Mouse (Mus musculus) embryonic fibroblast, embryonic 13.5 days (primary cell): ENCODE measurements around the gene Chsy1. TPM values are rescaled to one million over a fixed set of nuclear protein-coding genes. Genes with fewer than 3 reads are reported as not detected.
"Not testable (repeated sequence)": the region's sequence is repeated elsewhere in the genome, so short reads cannot be mapped to it uniquely, and the experiment has no call there.

Experiments used
- H3K27ac ChIP-seq: 2 replicates; pipeline ENCODE4 v1.5.1; 2012; ENCODE audit warnings: low read length, control low read depth, inconsistent platforms; ENCODE audit not compliant: insufficient read depth
- H3K4me1 ChIP-seq: 2 replicates; pipeline ENCODE4 v1.6.1; 2011; ENCODE audit warnings: low read length; ENCODE audit not compliant: control insufficient read depth, insufficient read depth
- H3K4me3 ChIP-seq: 2 replicates; pipeline ENCODE4 v1.5.1; 2011; ENCODE audit warnings: mild to moderate bottlenecking, control low read depth, low read length; ENCODE audit not compliant: insufficient read depth
- CTCF ChIP-seq: IDR thresholded peaks from 2 replicates; pipeline ENCODE4 v1.5.1; 2011; ENCODE audit warnings: mild to moderate bottlenecking, control low read depth, low read length, moderate library complexity, borderline replicate concordance; ENCODE audit not compliant: insufficient read depth
- POLR2A ChIP-seq: IDR thresholded peaks from 2 replicates; pipeline ENCODE4 v1.6.1; 2011; ENCODE audit warnings: low read depth, mild to moderate bottlenecking, control low read depth, low read length, moderate library complexity
- polyA plus RNA-seq: library from polyadenylated mRNA; stranded (reverse); fragments of >200 nt; gene quantifications from 2 replicates; pipeline ENCODE4 v1.2.4, GENCODE M21; 2011; ENCODE audit warnings: low read depth; ENCODE audit not compliant: missing spikeins, insufficient read length

Gene Chsy1
- polyA plus RNA-seq, 1 experiment, result 63.2 TPM

DNA sequence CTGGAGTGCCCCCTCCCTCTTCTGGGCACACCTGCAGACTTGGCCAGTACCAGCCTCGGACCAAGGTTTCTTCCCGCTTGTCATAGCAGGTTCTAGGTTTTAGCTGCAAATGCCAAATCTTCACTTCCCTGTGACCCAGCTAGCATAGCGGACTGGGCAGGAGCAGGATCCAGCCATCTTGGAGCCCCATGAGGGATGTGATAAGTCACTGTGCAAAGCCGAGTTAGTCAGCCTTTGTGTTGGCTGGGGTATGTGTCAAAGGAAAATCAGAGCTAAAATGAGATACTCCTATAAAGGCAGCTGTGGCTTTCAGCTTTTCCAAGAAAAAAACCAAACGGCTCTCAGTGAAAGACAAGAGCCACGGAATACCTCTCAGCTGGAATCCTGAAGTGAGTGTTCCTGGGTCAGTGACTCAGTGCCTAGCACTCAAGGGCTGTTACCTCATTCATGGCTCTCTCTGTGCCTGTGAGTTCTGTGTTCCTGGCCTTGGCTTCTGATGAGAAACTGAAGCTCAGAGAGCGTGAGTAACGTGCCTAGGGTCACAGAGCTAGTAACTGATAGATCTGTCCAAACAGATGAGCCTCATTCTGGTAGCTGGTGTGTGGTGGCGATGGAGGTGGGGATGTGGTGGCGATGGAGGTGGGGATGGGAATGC is 71.5 kb downstream of the Chsy1 start:
- peak overlapping the region; percentile 60 for H3K27ac ChIP-seq
- H3K4me3 ChIP-seq, result no peak overlapping the region
- TF ChIP-seq CTCF (no peak), POLR2A (no peak)
- peaks cover 7% of the 10 kb centered on the region; the same call in 1 of the 2 replicates for H3K4me1 ChIP-seq

DNA sequence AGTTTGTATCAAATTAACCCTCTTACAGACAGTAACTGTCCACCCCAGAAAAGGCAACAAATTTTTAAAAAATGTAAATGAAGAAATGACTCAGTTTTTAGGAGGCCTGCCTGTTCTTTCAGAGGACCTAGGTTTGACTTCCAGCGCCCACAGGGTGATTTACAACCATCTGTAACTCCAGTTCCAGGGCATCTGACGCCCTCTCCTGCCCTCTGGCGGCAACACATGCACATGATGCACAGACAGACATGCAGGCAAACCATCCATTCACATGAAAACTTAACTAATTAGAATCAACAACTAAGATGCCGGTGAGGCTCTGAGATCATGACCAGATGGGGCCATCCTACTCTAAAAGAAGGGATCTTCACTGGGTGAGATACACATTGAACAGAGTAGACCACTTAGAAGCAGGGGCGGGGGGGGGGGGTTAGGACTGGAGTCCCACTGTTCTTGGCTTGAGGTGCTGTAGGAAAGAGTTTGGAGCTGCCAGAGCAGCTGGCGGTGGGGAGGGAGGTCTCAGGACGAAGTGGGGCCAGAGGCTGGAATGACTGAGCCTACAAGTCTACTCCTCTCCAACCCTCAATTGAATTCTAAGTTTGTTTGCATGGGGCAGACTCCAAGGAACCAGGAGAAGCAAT is 72.9 kb downstream of the Chsy1 start:
- Histone ChIP-seq H3K4me3 (no peak overlapping the region), H3K27ac (no peak overlapping the region), H3K4me1 (peaks cover 7% of the 10 kb centered on the region; the same call in 1 of the 2 replicates)
- TF ChIP-seq POLR2A (no peak), CTCF (peak; percentile 27; the same call in 1 of the 2 replicates)

DNA sequence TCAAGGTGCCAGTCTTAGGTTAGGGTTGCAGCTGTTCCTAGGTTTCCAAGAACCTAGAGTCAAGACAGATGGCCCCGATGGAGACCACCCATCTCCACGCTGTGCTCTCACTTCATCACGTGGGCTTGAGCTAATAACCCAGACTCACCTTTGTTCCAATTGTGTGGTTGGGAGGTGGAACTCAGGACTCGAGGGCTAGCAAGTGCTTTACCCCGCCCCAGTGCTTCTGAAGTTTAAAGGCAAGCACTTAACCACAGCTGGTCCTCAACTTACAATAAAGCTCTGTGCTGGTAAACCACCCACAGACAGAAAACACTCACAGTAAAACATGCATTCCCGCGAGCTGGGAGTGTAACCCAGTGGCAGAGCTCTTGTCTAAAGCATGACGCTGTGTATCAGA is 74.1 kb downstream of the Chsy1 start:
- no peak for TF ChIP-seq POLR2A
- no peak for TF ChIP-seq CTCF
- Histone ChIP-seq H3K27ac (no peak overlapping the region), H3K4me1 (0 out of 2 replicates have a peak, but pooled peaks cover 3% of the 10 kb centered on the region), H3K4me3 (no peak overlapping the region)

DNA sequence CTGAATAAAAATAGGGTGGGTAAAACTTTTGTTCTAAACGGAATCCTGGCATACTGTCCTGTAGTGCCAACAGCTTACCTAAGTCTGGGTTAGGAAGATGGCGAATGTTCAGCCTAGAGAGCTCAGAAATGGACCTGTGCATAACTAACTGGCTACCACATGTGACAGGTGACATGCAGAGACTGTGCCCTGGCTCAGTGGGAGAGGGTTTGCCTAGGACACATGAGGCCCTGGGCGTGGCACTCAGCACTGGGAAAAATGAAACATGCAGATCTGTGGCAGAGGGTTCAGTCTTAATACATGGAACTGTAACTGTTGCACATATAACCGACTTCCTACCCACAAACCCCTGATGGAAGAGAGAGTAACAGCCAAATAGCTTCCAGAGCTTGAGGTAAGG is 74.7 kb downstream of the Chsy1 start:
- TF ChIP-seq CTCF, result no peak
- TF ChIP-seq POLR2A, result no peak
- Histone ChIP-seq H3K27ac (no peak overlapping the region), H3K4me3 (no peak overlapping the region), H3K4me1 (0 out of 2 replicates have a peak, but pooled peaks cover 3% of the 10 kb centered on the region)

DNA sequence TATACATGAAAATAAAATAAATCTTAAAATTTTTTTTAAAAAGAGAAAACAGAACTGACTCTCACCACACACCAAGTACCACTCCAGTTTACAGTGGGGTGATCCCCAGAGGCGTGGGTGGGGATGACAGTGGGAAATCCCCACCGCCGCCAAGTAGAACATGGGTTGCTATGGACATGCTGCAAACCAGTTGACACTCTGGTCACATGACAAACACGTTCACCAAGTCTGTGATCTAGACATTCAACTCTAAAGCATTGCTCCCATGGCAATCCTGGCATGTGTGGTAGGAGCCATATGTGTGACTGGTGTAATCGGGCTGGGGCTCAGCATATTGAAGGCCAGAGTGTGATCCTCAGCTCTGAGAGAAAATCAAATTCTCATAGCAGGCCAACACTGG is 76.1 kb downstream of the Chsy1 start:
- H3K4me1 ChIP-seq, result 0 out of 2 replicates have a peak, but pooled peaks cover 3% of the 10 kb centered on the region
- no peak overlapping the region for H3K4me3 ChIP-seq
- TF ChIP-seq CTCF (no peak), POLR2A (no peak)
- H3K27ac ChIP-seq, result no peak overlapping the region

DNA sequence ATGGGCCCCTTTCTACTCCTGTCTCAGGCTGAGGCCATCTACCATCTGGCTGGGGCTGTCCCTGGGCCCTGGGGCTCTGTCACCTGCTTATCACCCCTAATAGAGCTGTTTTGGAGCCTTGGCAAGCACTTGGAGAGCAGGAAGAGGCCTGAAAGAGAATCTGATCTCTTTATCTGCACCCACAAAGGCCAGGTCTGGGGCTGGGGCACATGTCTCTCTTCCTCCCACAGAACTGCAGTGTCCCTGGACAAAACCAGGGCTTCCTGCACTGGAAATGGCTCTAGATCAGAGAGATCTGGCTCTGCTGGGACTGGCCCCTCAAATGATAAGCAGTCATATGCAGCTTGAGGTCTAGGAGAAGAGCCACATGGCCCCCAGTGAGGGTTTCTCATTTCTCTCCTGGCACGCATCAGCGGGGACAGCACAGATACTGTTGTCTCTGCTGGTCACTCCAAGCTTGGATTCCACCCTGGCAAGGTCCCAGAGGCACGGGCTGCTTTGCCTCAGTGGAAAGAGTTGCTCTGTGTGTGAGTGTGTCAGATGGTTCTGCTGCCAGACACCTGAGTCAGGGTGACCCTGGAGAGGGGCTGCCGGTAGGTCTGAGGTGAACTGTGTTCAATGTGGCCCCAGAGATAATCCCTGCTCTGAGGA is 78.4 kb downstream of the Chsy1 start:
- Histone ChIP-seq H3K4me1 (no peaks in the 10 kb centered on the region), H3K4me3 (no peak overlapping the region), H3K27ac (no peak overlapping the region)
- TF ChIP-seq POLR2A (no peak), CTCF (no peak)

DNA sequence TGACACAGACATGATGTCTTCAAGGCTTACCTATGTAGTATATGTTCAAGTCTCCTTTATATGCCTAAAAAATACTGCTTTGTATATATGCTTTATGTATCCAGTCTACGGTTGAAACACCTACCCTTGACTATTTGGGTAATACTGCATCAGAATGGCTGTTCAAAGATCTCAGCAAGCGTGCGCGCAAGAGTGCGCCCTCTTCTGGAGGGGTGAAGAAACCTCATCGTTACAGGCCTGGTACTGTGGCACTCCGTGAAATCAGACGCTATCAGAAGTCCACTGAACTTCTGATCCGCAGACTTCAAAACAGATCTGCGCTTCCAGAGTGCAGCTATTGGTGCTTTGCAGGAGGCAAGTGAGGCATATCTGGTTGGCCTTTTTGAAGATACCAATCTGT is 81.1 kb downstream of the Chsy1 start:
- not testable (repeated sequence) for H3K27ac ChIP-seq, H3K4me3 ChIP-seq, H3K4me1 ChIP-seq

DNA sequence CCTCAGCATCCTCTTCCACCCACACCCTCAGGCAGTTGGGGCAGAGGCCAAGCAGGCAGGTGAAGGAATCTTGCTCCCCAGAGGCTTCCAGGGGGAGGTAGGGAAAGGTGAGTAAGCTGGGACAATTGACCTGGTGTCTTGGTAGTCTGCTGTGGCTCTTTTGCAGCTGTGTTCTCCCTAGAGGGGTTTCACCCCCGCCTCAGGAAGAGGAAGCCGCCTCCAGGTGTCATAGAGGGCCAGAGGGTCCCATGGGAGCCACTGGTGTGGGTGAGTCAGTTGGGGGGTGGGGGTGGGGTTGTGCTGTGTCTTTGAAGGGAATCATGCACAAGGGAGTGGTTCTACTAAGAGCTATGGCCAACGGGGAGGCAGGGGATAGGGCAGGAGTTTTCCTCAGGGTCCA is 85.2 kb downstream of the Chsy1 start:
- TF ChIP-seq CTCF (no peak), POLR2A (no peak)

DNA sequence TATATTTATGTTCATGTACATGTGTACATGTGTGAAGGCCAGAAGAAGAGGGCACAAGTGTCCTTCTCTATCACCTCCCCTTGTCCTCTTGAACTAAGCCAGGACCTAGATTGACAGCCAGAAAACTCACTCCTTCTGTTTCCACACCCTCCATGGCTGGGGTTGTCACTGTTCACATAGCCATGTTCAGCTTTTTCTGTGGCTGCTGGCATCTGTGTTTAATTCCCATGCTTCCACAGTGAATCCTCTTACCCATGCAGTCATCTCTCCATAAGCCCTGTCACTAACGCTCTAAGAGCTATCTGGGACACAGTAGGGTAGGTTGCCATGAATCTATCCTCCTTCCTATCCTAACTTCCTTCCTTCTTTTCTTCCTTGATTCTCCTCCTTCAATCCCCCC is 86.6 kb downstream of the Chsy1 start:
- no peak overlapping the region for H3K4me3 ChIP-seq
- H3K27ac ChIP-seq, result no peak overlapping the region
- H3K4me1 ChIP-seq, result no peaks in the 10 kb centered on the region
- TF ChIP-seq CTCF (no peak), POLR2A (no peak)

More for the DNA sequence above, 85.2 kb downstream of the Chsy1 start:
- Histone ChIP-seq H3K4me1 (no peaks in the 10 kb centered on the region), H3K4me3 (no peak overlapping the region), H3K27ac (no peak overlapping the region)
